Mouse (Mus musculus): ENCODE data around the gene Cyb5r4. TPM values are rescaled to one million over a fixed set of nuclear protein-coding genes. Genes with fewer than 3 reads are reported as not detected.
"Not testable (repeated sequence)": the region's sequence is repeated elsewhere in the genome, so short reads cannot be mapped to it uniquely, and the experiment has no call there.

Cyb5r4 gene
- polyA plus RNA-seq, 1 experiment from 2014 or later: 47.3 TPM

GRCm38 (mm10) chr9:87034831-87035580, 13.2 kb downstream of the Cyb5r4 start:
- Histone ChIP-seq H3K27me3 (no peaks in the 10 kb centered on the region), H3K27ac (peak overlapping the region; percentile 29; the same call in 1 of the 2 replicates), H3K9ac (no peak overlapping the region), H3K4me1 (peaks cover 13% of the 10 kb centered on the region), H3K36me3 (no peaks in the 10 kb centered on the region), H3K4me3 (no peak overlapping the region), H3K9me3 (no peaks in the 10 kb centered on the region), H3K4me2 (replicated peaks) (no peak overlapping the region)
- peak; percentile 48; the same call in 1 of the 2 replicates for ATAC-seq (ENCODE audit: low FRiP score, low read depth)
- 8% methylated on average over 2 of the region's 2 CpGs for WGBS

GRCm38 (mm10) chr9:87049425-87049824, 27.6 kb downstream of the Cyb5r4 start:
- H3K4me1 ChIP-seq: no peaks in the 10 kb centered on the region
- peaks cover 17% of the 10 kb centered on the region; the same call in 1 of the 2 replicates for H3K36me3 ChIP-seq
- no peak overlapping the region for H3K27ac ChIP-seq
- ATAC-seq (ENCODE audit: low FRiP score, low read depth): no peak
- H3K9ac ChIP-seq: no peak overlapping the region
- no peaks in the 10 kb centered on the region for H3K9me3 ChIP-seq
- WGBS: 63% methylated on average over 4 of the region's 4 CpGs
- no peak overlapping the region for H3K4me2 ChIP-seq (replicated peaks)
- H3K27me3 ChIP-seq: no peaks in the 10 kb centered on the region
- H3K4me3 ChIP-seq: no peak overlapping the region

- no peaks in the 10 kb centered on the region for H3K27me3 ChIP-seq
- no peaks in the 10 kb centered on the region for H3K9me3 ChIP-seq
- 92% methylated on average over 11 of the region's 11 CpGs for WGBS
- no peak overlapping the region for H3K27ac ChIP-seq
- no peak overlapping the region for H3K4me3 ChIP-seq
- H3K4me2 ChIP-seq (replicated peaks): no peak overlapping the region
- H3K36me3 ChIP-seq: peaks cover 32% of the 10 kb centered on the region
- H3K4me1 ChIP-seq: no peaks in the 10 kb centered on the region
- H3K9ac ChIP-seq: no peak overlapping the region
- no peak for ATAC-seq (ENCODE audit: low FRiP score, low read depth)
Observed at GRCm38 (mm10) chr9:87055547-87056235, 33.9 kb downstream of the Cyb5r4 start.

- Histone ChIP-seq H3K9me3 (no peaks in the 10 kb centered on the region), H3K27me3 (no peaks in the 10 kb centered on the region), H3K4me2 (replicated peaks) (no peak overlapping the region), H3K27ac (no peak overlapping the region), H3K9ac (no peak overlapping the region), H3K4me3 (no peak overlapping the region), H3K36me3 (peaks cover 26% of the 10 kb centered on the region), H3K4me1 (no peaks in the 10 kb centered on the region)
- 83% methylated on average over 5 of the region's 5 CpGs for WGBS
- ATAC-seq (ENCODE audit: low FRiP score, low read depth): no peak
Observed at GRCm38 (mm10) chr9:87062337-87062736, 40.5 kb downstream of the Cyb5r4 start.

- Histone ChIP-seq H3K4me1 (no peaks in the 10 kb centered on the region), H3K4me3 (no peak overlapping the region), H3K9me3 (peaks cover 8% of the 10 kb centered on the region; the same call in 1 of the 2 replicates), H3K9ac (no peak overlapping the region), H3K4me2 (replicated peaks) (no peak overlapping the region), H3K36me3 (peaks cover 29% of the 10 kb centered on the region), H3K27me3 (no peaks in the 10 kb centered on the region), H3K27ac (no peak overlapping the region)
- WGBS: 75% methylated on average over 1 of the region's 1 CpGs
- ATAC-seq (ENCODE audit: low FRiP score, low read depth): no peak
Observed at GRCm38 (mm10) chr9:87068160-87068559, 46.3 kb downstream of the Cyb5r4 start.

GRCm38 (mm10) chr9:87071566-87071965, 49.8 kb downstream of the Cyb5r4 start:
- not testable (repeated sequence) for H3K4me2 ChIP-seq (replicated peaks); H3K4me3 ChIP-seq; H3K9ac ChIP-seq; H3K9me3 ChIP-seq; ATAC-seq (ENCODE audit: low FRiP score, low read depth); H3K27ac ChIP-seq; H3K4me1 ChIP-seq; H3K27me3 ChIP-seq
- 94% methylated on average over 3 of the region's 3 CpGs for WGBS
- peaks cover 29% of the 10 kb centered on the region for H3K36me3 ChIP-seq

GRCm38 (mm10) chr9:87077919-87078318, 56.1 kb downstream of the Cyb5r4 start:
- 9% methylated on average over 2 of the region's 2 CpGs for WGBS

GRCm38 (mm10) chr9:87079511-87079910, 57.7 kb downstream of the Cyb5r4 start:
- H3K27ac ChIP-seq: no peak overlapping the region
- ATAC-seq (ENCODE audit: low FRiP score, low read depth): no peak
- H3K4me2 ChIP-seq (replicated peaks): no peak overlapping the region
- no peaks in the 10 kb centered on the region for H3K36me3 ChIP-seq
- H3K4me3 ChIP-seq: no peak overlapping the region
- H3K9ac ChIP-seq: no peak overlapping the region
- no peaks in the 10 kb centered on the region for H3K4me1 ChIP-seq
- WGBS: 43% methylated on average over 2 of the region's 2 CpGs
- no peaks in the 10 kb centered on the region for H3K9me3 ChIP-seq
- no peaks in the 10 kb centered on the region for H3K27me3 ChIP-seq

More at GRCm38 (mm10) chr9:87077919-87078318, 56.1 kb downstream of the Cyb5r4 start:
- Histone ChIP-seq H3K27me3 (no peaks in the 10 kb centered on the region), H3K4me1 (no peaks in the 10 kb centered on the region), H3K27ac (no peak overlapping the region), H3K9ac (no peak overlapping the region), H3K36me3 (no peaks in the 10 kb centered on the region), H3K4me3 (no peak overlapping the region), H3K9me3 (no peaks in the 10 kb centered on the region), H3K4me2 (replicated peaks) (no peak overlapping the region)
- ATAC-seq (ENCODE audit: low FRiP score, low read depth): no peak

- ATAC-seq (ENCODE audit: low FRiP score, low read depth): no peak
Observed at GRCm38 (mm10) chr9:87086991-87087390, 65.2 kb downstream of the Cyb5r4 start.

GRCm38 (mm10) chr9:87097989-87098388, 76.2 kb downstream of the Cyb5r4 start:
- H3K27me3 ChIP-seq: no peaks in the 10 kb centered on the region
- WGBS: 66% methylated on average over 2 of the region's 2 CpGs
- H3K27ac ChIP-seq: no peak overlapping the region
- H3K4me3 ChIP-seq: no peak overlapping the region
- no peak overlapping the region for H3K4me2 ChIP-seq (replicated peaks)
- ATAC-seq (ENCODE audit: low FRiP score, low read depth): no peak
- no peak overlapping the region for H3K9ac ChIP-seq
- no peaks in the 10 kb centered on the region for H3K36me3 ChIP-seq
- no peaks in the 10 kb centered on the region for H3K9me3 ChIP-seq
- no peaks in the 10 kb centered on the region for H3K4me1 ChIP-seq

More at GRCm38 (mm10) chr9:87086991-87087390, 65.2 kb downstream of the Cyb5r4 start:
- Histone ChIP-seq H3K9ac (no peak overlapping the region), H3K27ac (no peak overlapping the region), H3K27me3 (no peaks in the 10 kb centered on the region), H3K36me3 (no peaks in the 10 kb centered on the region), H3K4me1 (no peaks in the 10 kb centered on the region), H3K4me2 (replicated peaks) (no peak overlapping the region), H3K9me3 (no peaks in the 10 kb centered on the region), H3K4me3 (no peak overlapping the region)
- 78% methylated on average over 4 of the region's 4 CpGs for WGBS

GRCm38 (mm10) chr9:87115019-87115418, 93.2 kb downstream of the Cyb5r4 start:
- no peak overlapping the region for H3K27ac ChIP-seq
- 84% methylated on average over 5 of the region's 5 CpGs for WGBS

GRCm38 (mm10) chr9:87115456-87115931, 93.7 kb downstream of the Cyb5r4 start:
- H3K4me2 ChIP-seq (replicated peaks): no peak overlapping the region
- H3K27me3 ChIP-seq: no peaks in the 10 kb centered on the region
- 72% methylated on average over 6 of the region's 6 CpGs for WGBS
- no peaks in the 10 kb centered on the region for H3K36me3 ChIP-seq
- no peak for ATAC-seq (ENCODE audit: low FRiP score, low read depth)
- H3K9ac ChIP-seq: no peak overlapping the region
- H3K4me1 ChIP-seq: no peaks in the 10 kb centered on the region
- no peak overlapping the region for H3K27ac ChIP-seq
- H3K4me3 ChIP-seq: no peak overlapping the region
- no peaks in the 10 kb centered on the region for H3K9me3 ChIP-seq

More at GRCm38 (mm10) chr9:87115019-87115418, 93.2 kb downstream of the Cyb5r4 start:
- Histone ChIP-seq H3K9me3 (no peaks in the 10 kb centered on the region), H3K4me2 (replicated peaks) (no peak overlapping the region), H3K4me3 (no peak overlapping the region), H3K4me1 (no peaks in the 10 kb centered on the region), H3K36me3 (no peaks in the 10 kb centered on the region), H3K9ac (no peak overlapping the region), H3K27me3 (no peaks in the 10 kb centered on the region)
- no peak for ATAC-seq (ENCODE audit: low FRiP score, low read depth)

Measured in limb, embryonic 13.5 days (tissue).